Mouse (Mus musculus) erythroid progenitor cell, adult 5-6 weeks (primary cell): ENCODE measurements around the gene Aip. TPM values are rescaled to one million over a fixed set of nuclear protein-coding genes. Genes with fewer than 3 reads are reported as not detected.

Source experiments
- ATAC-seq: replicated peaks from 2 replicates; pipeline ENCODE4 v1.8.0; 2016; ENCODE audit warnings: moderate number of reproducible peaks, mild to moderate bottlenecking, moderate TSS enrichment, inconsistent platforms; ENCODE audit not compliant: poor library complexity, low FRiP score, severe bottlenecking
- total RNA-seq, 2 experiments: library from RNA; stranded (forward) in 1 of 2; stranded (reverse) in 1 of 2; fragments of 150-400 nt in 1 of 2; fragments of 186-747, 209-891 nt in 1 of 2; gene quantifications; 2 replicates each; pipeline versions ENCODE4 v1.2.3 to v1.2.4; 2015 to 2017; ENCODE audit warnings: low replicate concordance in 2 of 2

The Aip gene
- total RNA-seq, 2 experiments from 2014 or later, result 33.5 to 41.2 TPM

- no peak for ATAC-seq
These were observed 8.7 kb downstream of the Aip start for GRCm38 (mm10) chr19:4117006-4117405.

GRCm38 (mm10) chr19:4115816-4116215 lies 9.8 kb downstream of the Aip start:
- ATAC-seq, result no peak

- no peak for ATAC-seq
These were observed 10.5 kb downstream of the Aip start for GRCm38 (mm10) chr19:4115144-4115543.

GRCm38 (mm10) chr19:4114551-4114950 lies 11.1 kb downstream of the Aip start:
- no peak for ATAC-seq

GRCm38 (mm10) chr19:4113806-4114230 lies 11.8 kb downstream of the Aip start:
- peak; percentile 18 for ATAC-seq

- ATAC-seq, result peak; percentile 88
These were observed 12.4 kb downstream of the Aip start for GRCm38 (mm10) chr19:4113186-4113805.

- ATAC-seq, result no peak
These were observed 13.3 kb downstream of the Aip start for GRCm38 (mm10) chr19:4112063-4112960.

GRCm38 (mm10) chr19:4108535-4108934 lies 17.1 kb downstream of the Aip start:
- ATAC-seq, result no peak

GRCm38 (mm10) chr19:4106654-4107053 lies 19.0 kb downstream of the Aip start:
- ATAC-seq, result no peak

GRCm38 (mm10) chr19:4104675-4105194 lies 20.9 kb downstream of the Aip start:
- no peak for ATAC-seq

- no peak for ATAC-seq
These were observed 21.9 kb downstream of the Aip start for GRCm38 (mm10) chr19:4103792-4104191.

GRCm38 (mm10) chr19:4103294-4103693 lies 22.4 kb downstream of the Aip start:
- ATAC-seq, result no peak

- ATAC-seq, result no peak
These were observed 23.0 kb downstream of the Aip start for GRCm38 (mm10) chr19:4102626-4103025.

GRCm38 (mm10) chr19:4102049-4102448 lies 23.6 kb downstream of the Aip start:
- no peak for ATAC-seq

GRCm38 (mm10) chr19:4101466-4101865 lies 24.2 kb downstream of the Aip start:
- no peak for ATAC-seq

GRCm38 (mm10) chr19:4100718-4101261 lies 24.9 kb downstream of the Aip start:
- no peak for ATAC-seq

- ATAC-seq, result peak; percentile 27
These were observed 25.6 kb downstream of the Aip start, which contains the start of gene Pitpnm1 for GRCm38 (mm10) chr19:4099837-4100717. TSS of gene Pitpnm1 (plus strand) at chr19:4099998.

GRCm38 (mm10) chr19:4099056-4099455 lies 26.6 kb downstream of the Aip start:
- peak; percentile 61 for ATAC-seq

- ATAC-seq, result no peak
These were observed 27.2 kb downstream of the Aip start for GRCm38 (mm10) chr19:4098426-4098825.

- ATAC-seq, result peak; percentile 63
These were observed 28.2 kb downstream of the Aip start for GRCm38 (mm10) chr19:4097441-4097825.
